Mouse (Mus musculus) neural tube, postnatal 0 days (tissue): Measurements from ENCODE around the gene Rasd2. TPM values are rescaled to one million over a fixed set of nuclear protein-coding genes. Genes with fewer than 3 reads are reported as not detected.

Experiments
- polyA plus RNA-seq: library from polyadenylated mRNA; unstranded; fragments of >200 nt; fragmentation: Nextera tagmentation; extraction: Ambion mirVana; gene quantifications from 2 replicates; pipeline ENCODE4 v1.2.1, GENCODE M21; 2015

Rasd2 gene
- polyA plus RNA-seq: 4.4 and 4.7 TPM in 2 replicates

DNA sequence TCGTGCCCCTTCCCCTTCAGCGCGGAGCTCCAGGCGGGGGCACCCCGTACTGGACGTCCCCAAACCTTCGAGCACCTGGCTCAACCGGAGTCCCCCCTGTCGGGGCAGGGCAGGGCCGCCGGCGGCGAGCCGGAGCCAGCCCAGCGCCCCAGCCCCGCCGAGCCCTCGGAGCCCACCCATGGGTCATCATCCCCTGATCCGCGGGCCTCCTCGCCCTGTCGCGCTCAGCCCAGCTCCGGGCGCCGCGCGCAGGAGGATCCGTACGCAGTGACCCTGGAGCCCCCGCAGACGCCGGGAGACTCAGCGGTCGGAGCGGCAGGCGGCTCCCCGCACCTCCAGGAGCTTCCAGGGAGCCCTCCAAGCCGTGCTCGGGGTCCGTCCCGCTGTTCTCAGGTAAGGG is at the start of gene Rasd2:
TSS of gene Rasd2 (plus strand) at position 259 of the 400 bp plus-strand sequence.

Other genes starting within 250 kb of the Rasd2 start
- gene Hmgxb4, start 220.6 kb upstream of the Rasd2 start, polyA plus RNA-seq: 30.4 and 30.5 TPM in 2 replicates
- 50.8 and 50.9 TPM in 2 replicates for gene Tom1, start 180.2 kb upstream of the Rasd2 start, polyA plus RNA-seq
- 16.8 and 50.4 TPM in 2 replicates for gene Hmox1, start 120.3 kb upstream of the Rasd2 start, polyA plus RNA-seq
- gene Mcm5, start 104.4 kb upstream of the Rasd2 start, polyA plus RNA-seq: 15.8 and 18.2 TPM in 2 replicates
- gene Gm10358, start 192.6 kb downstream of the Rasd2 start, polyA plus RNA-seq: 0.17 TPM in 1 of 2 replicates, not detected in the other
- 0.15 TPM in 1 of 2 replicates, not detected in the other for gene Iqcm, start 234.8 kb downstream of the Rasd2 start, polyA plus RNA-seq